Mouse (Mus musculus): ENCODE measurements around the gene Klf9. TPM values are rescaled to one million over a fixed set of nuclear protein-coding genes. Genes with fewer than 3 reads are reported as not detected.
A peak's percentile ranks its signal among the peaks of the same experiment; 100 is the strongest.

Gene Klf9
- total RNA-seq (2014; rRNA removed; ENCODE audit: low replicate concordance) (35.1 and 71.5 TPM in 2 replicates), polyA plus RNA-seq (2015; fragmentation: Nextera tagmentation; extraction: Ambion mirVana) (14.4 and 16.5 TPM in 2 replicates)

- peak; percentile 91 for TF ChIP-seq EP300 (IDR thresholded peaks at IDR 0.05; ENCODE audit: low read depth)
- TF ChIP-seq CTCF (IDR thresholded peaks at IDR 0.05; ENCODE audit: low read depth): no peak
- no peaks in the 10 kb centered on the region for H3K36me3 ChIP-seq (replicated peaks; ENCODE audit: control insufficient read depth, insufficient read depth, low read length)
- H3K27ac ChIP-seq (ENCODE audit: low read depth): peak within 1 kb of the TSS; percentile 99
- H3K4me1 ChIP-seq (ENCODE audit: control insufficient read depth, insufficient read depth): peaks cover 38% of the 10 kb centered on the region
- H3K4me3 ChIP-seq (ENCODE audit: low read depth, low read length): peak within 1 kb of the TSS; percentile 85
- H3K9ac ChIP-seq (replicated peaks; ENCODE audit: low read depth, low read length): peak within 1 kb of the TSS; percentile 90
- no peaks in the 10 kb centered on the region for H3K27me3 ChIP-seq (ENCODE audit: control insufficient read depth, insufficient read depth, low read length)
- under 1% methylated on average over 52 of the region's 52 CpGs for WGBS
- DNase-seq (ENCODE audit: low spot score): peak; percentile 99
- ATAC-seq (ENCODE audit: insufficient read depth, low read depth): peak; percentile 89
- peak within 1 kb of the TSS; percentile 97 for H3K4me2 ChIP-seq (ENCODE audit: low read depth, low read length)
- H3K9me3 ChIP-seq (replicated peaks; ENCODE audit: control insufficient read depth, low read length): no peaks in the 10 kb centered on the region
These were observed at the start of gene Klf9 for GRCm38 (mm10) chr19:23140689-23141317. Klf9 (plus strand) TSS chr19:23141226.

DNA sequence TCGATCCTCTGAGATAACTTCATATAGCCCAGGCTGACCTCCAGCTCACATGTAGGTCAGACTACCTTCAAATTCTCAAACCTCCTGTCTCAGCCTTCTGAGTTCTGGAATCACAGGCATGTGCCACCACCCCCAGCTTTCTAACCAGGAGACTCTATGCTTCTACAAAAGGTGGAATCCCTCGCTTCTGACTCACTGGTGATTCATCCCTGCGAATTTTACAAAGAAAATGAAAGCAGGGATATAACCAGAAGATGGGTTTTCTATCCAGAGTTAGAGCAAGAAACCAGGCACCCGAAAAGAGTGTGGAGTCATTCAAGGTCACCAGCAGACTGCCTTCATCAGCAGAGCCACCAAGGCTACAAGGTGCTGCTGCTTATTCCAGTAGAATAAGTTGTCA is 49.4 kb upstream of the Klf9 start:
- ATAC-seq (ENCODE audit: insufficient read depth, low read depth) (no peak), DNase-seq (ENCODE audit: low spot score) (no peak)
- 86% methylated on average over 4 of the region's 4 CpGs for WGBS
- Histone ChIP-seq H3K4me1 (ENCODE audit: control insufficient read depth, insufficient read depth) (no peaks in the 10 kb centered on the region), H3K4me2 (ENCODE audit: low read depth, low read length) (no peak overlapping the region), H3K27me3 (ENCODE audit: control insufficient read depth, insufficient read depth, low read length) (no peaks in the 10 kb centered on the region), H3K4me3 (ENCODE audit: low read depth, low read length) (no peak overlapping the region), H3K9ac (replicated peaks; ENCODE audit: low read depth, low read length) (no peak overlapping the region), H3K9me3 (replicated peaks; ENCODE audit: control insufficient read depth, low read length) (no peaks in the 10 kb centered on the region), H3K27ac (ENCODE audit: low read depth) (no peak overlapping the region), H3K36me3 (replicated peaks; ENCODE audit: control insufficient read depth, insufficient read depth, low read length) (no peaks in the 10 kb centered on the region)
- TF ChIP-seq CTCF (IDR thresholded peaks at IDR 0.05; ENCODE audit: low read depth): no peak
- no peak for TF ChIP-seq EP300 (IDR thresholded peaks at IDR 0.05; ENCODE audit: low read depth)

DNA sequence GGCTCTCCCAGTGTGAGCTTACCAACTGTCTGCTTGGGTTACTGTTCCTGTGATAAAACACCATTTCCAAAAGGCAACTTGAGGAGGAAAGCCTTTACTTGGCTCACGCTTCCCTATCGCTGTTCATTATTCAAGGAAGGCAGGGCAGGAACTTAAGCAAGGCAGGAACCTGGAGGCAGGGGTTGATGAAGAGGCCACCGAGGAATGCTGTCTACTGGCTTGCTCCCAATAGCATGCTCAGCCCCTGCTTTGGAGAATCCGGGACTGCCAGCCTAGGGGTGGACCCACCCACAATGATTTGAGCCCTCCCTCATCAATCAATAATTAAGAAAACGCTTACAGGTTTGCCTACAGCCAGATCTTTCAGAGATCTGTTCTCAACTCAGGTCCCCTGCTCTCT is 47.5 kb upstream of the Klf9 start:
- Histone ChIP-seq H3K4me3 (ENCODE audit: low read depth, low read length) (no peak overlapping the region), H3K9me3 (replicated peaks; ENCODE audit: control insufficient read depth, low read length) (no peaks in the 10 kb centered on the region), H3K27me3 (ENCODE audit: control insufficient read depth, insufficient read depth, low read length) (no peaks in the 10 kb centered on the region), H3K4me2 (ENCODE audit: low read depth, low read length) (no peak overlapping the region), H3K4me1 (ENCODE audit: control insufficient read depth, insufficient read depth) (no peaks in the 10 kb centered on the region), H3K36me3 (replicated peaks; ENCODE audit: control insufficient read depth, insufficient read depth, low read length) (no peaks in the 10 kb centered on the region), H3K27ac (ENCODE audit: low read depth) (no peak overlapping the region), H3K9ac (replicated peaks; ENCODE audit: low read depth, low read length) (no peak overlapping the region)
- 76% methylated on average over 5 of the region's 5 CpGs for WGBS
- TF ChIP-seq CTCF (IDR thresholded peaks at IDR 0.05; ENCODE audit: low read depth): no peak
- TF ChIP-seq EP300 (IDR thresholded peaks at IDR 0.05; ENCODE audit: low read depth): no peak
- DNase-seq (ENCODE audit: low spot score) (no peak), ATAC-seq (ENCODE audit: insufficient read depth, low read depth) (no peak)

DNA sequence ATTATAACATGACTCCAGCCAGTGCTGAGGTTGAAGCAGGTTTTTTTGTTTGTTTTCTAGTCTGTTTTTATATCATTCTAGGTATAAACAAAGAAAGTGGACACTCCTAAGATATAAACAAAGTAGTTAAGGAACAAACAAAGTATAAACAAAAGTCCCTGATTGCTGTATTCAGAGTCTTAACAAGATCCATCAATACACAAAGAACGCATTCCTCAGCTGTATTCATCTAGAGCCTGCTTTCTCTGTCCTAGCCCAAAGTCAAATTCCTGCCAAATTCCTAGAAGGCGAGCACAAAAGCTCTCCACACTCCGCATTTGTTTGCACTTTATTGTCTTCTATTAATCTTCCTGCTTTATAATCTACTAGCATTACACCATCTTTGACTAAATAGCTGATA is 46.1 kb upstream of the Klf9 start:
- no peak overlapping the region for H3K4me3 ChIP-seq (ENCODE audit: low read depth, low read length)
- H3K4me1 ChIP-seq (ENCODE audit: control insufficient read depth, insufficient read depth): no peaks in the 10 kb centered on the region
- no peak for TF ChIP-seq CTCF (IDR thresholded peaks at IDR 0.05; ENCODE audit: low read depth)
- no peak for TF ChIP-seq EP300 (IDR thresholded peaks at IDR 0.05; ENCODE audit: low read depth)
- H3K9me3 ChIP-seq (replicated peaks; ENCODE audit: control insufficient read depth, low read length): no peaks in the 10 kb centered on the region
- H3K9ac ChIP-seq (replicated peaks; ENCODE audit: low read depth, low read length): no peak overlapping the region
- no peaks in the 10 kb centered on the region for H3K36me3 ChIP-seq (replicated peaks; ENCODE audit: control insufficient read depth, insufficient read depth, low read length)
- DNase-seq (ENCODE audit: low spot score) (no peak), ATAC-seq (ENCODE audit: insufficient read depth, low read depth) (no peak)
- no peak overlapping the region for H3K4me2 ChIP-seq (ENCODE audit: low read depth, low read length)
- no peaks in the 10 kb centered on the region for H3K27me3 ChIP-seq (ENCODE audit: control insufficient read depth, insufficient read depth, low read length)
- WGBS: 53% methylated on average over 3 of the region's 3 CpGs
- H3K27ac ChIP-seq (ENCODE audit: low read depth): no peak overlapping the region

- Histone ChIP-seq H3K36me3 (replicated peaks; ENCODE audit: control insufficient read depth, insufficient read depth, low read length) (no peaks in the 10 kb centered on the region), H3K9ac (replicated peaks; ENCODE audit: low read depth, low read length) (no peak overlapping the region), H3K9me3 (replicated peaks; ENCODE audit: control insufficient read depth, low read length) (no peaks in the 10 kb centered on the region), H3K4me2 (ENCODE audit: low read depth, low read length) (no peak overlapping the region), H3K4me3 (ENCODE audit: low read depth, low read length) (no peak overlapping the region), H3K27me3 (ENCODE audit: control insufficient read depth, insufficient read depth, low read length) (no peaks in the 10 kb centered on the region), H3K4me1 (ENCODE audit: control insufficient read depth, insufficient read depth) (no peaks in the 10 kb centered on the region), H3K27ac (ENCODE audit: low read depth) (no peak overlapping the region)
- WGBS: 83% methylated on average over 5 of the region's 5 CpGs
- no peak for TF ChIP-seq CTCF (IDR thresholded peaks at IDR 0.05; ENCODE audit: low read depth)
- no peak for TF ChIP-seq EP300 (IDR thresholded peaks at IDR 0.05; ENCODE audit: low read depth)
- DNase-seq (ENCODE audit: low spot score) (no peak), ATAC-seq (ENCODE audit: insufficient read depth, low read depth) (no peak)
These were observed 34.2 kb upstream of the Klf9 start for GRCm38 (mm10) chr19:23106859-23107258.

DNA sequence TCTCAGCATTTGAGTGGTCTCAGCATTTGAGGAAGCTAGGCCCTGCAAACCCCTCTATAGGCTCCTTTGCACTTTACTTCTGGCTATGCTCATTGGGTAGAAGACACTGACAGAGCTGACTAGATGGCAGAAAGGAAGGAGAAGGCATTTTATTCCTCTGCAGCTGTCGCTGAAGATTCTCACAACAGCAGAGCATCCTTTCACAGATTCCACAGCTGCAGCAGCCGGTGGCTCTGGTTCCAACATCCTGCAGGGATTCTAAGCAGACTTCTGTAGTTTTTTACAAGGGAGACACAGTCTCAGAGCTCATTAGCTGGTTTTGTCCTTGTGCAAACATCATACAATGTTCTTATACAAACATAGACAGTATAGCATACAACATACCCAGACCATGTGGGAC is 33.7 kb upstream of the Klf9 start:
- H3K4me1 ChIP-seq (ENCODE audit: control insufficient read depth, insufficient read depth): no peaks in the 10 kb centered on the region
- no peak overlapping the region for H3K4me2 ChIP-seq (ENCODE audit: low read depth, low read length)
- no peak for ATAC-seq (ENCODE audit: insufficient read depth, low read depth)
- DNase-seq (ENCODE audit: low spot score): no peak
- no peak overlapping the region for H3K27ac ChIP-seq (ENCODE audit: low read depth)
- H3K9me3 ChIP-seq (replicated peaks; ENCODE audit: control insufficient read depth, low read length): no peaks in the 10 kb centered on the region
- H3K9ac ChIP-seq (replicated peaks; ENCODE audit: low read depth, low read length): no peak overlapping the region
- WGBS: 64% methylated on average over 2 of the region's 2 CpGs
- no peaks in the 10 kb centered on the region for H3K36me3 ChIP-seq (replicated peaks; ENCODE audit: control insufficient read depth, insufficient read depth, low read length)
- H3K4me3 ChIP-seq (ENCODE audit: low read depth, low read length): no peak overlapping the region
- H3K27me3 ChIP-seq (ENCODE audit: control insufficient read depth, insufficient read depth, low read length): no peaks in the 10 kb centered on the region
- no peak for TF ChIP-seq CTCF (IDR thresholded peaks at IDR 0.05; ENCODE audit: low read depth)
- TF ChIP-seq EP300 (IDR thresholded peaks at IDR 0.05; ENCODE audit: low read depth): no peak

All from heart, postnatal 0 days (tissue).